Mouse (Mus musculus) cerebellum, adult 2 months (tissue): ENCODE data around the gene Lonp2. TPM values are rescaled to one million over a fixed set of nuclear protein-coding genes. Genes with fewer than 3 reads are reported as not detected.

Experiments used
- DNase-seq, 2 experiments: peaks; one replicate each; pipeline ENCODE4 v3.0.0; 2021
- H3K27ac ChIP-seq: fragments of 200-500 bp; 2 replicates; pipeline ENCODE4 v1.5.1; 2012; ENCODE audit warnings: low read length, control low read depth, inconsistent platforms; ENCODE audit not compliant: insufficient read depth
- H3K27me3 ChIP-seq: fragments of 200-500 bp; 2 replicates; pipeline ENCODE4 v1.6.1; 2012; ENCODE audit warnings: inconsistent platforms, mild to moderate bottlenecking, low read length, moderate library complexity; ENCODE audit not compliant: control insufficient read depth, insufficient read depth
- H3K4me1 ChIP-seq: fragments of 200-500 bp; 2 replicates; pipeline ENCODE4 v1.6.1; 2011; ENCODE audit warnings: low read length; ENCODE audit not compliant: control insufficient read depth, insufficient read depth
- H3K4me3 ChIP-seq: fragments of 200-500 bp; replicated peaks from 2 replicates; pipeline ENCODE3; 2011; ENCODE audit warnings: mild to moderate bottlenecking, low read depth, low read length, control low read depth; ENCODE audit not compliant: insufficient read depth
- CTCF ChIP-seq: fragments of 200-500 bp; IDR thresholded peaks from 2 replicates; pipeline ENCODE4 v1.5.1; 2011; ENCODE audit warnings: low read depth, mild to moderate bottlenecking, control low read depth, low read length, moderate library complexity, borderline replicate concordance; ENCODE audit not compliant: insufficient read depth
- POLR2A ChIP-seq: fragments of 200-500 bp; IDR thresholded peaks from 2 replicates; pipeline ENCODE4 v1.6.1; 2011; ENCODE audit warnings: low read length, control low read depth, borderline replicate concordance; ENCODE audit not compliant: insufficient read depth
- WGBS: fragments of 180-500 bp; shearing (Covaris S2); methylation state at CpG from one replicate; pipeline ENCODE4 v1.1.7; 2018; 5-methylcytosine and 5-hydroxymethylcytosine counted together
- polyA plus RNA-seq: library from polyadenylated mRNA; depleted of rRNA; stranded (reverse); fragments of >200 nt; gene quantifications from 2 replicates; pipeline ENCODE4 v1.2.3, GENCODE M21; 2012

Gene Lonp2
- polyA plus RNA-seq, 1 experiment = 69.5 TPM

GRCm38 (mm10) chr8:86695703-86696102, 71.9 kb downstream of the Lonp2 start:
- Histone ChIP-seq H3K27me3 (no peaks in the 10 kb centered on the region), H3K27ac (no peak overlapping the region), H3K4me1 (peaks cover 5% of the 10 kb centered on the region; the same call in 1 of the 2 replicates), H3K4me3 (no peak overlapping the region)
- 71% methylated on average over 2 of the region's 2 CpGs for WGBS
- no peak for DNase-seq
- TF ChIP-seq POLR2A = no peak
- no peak for TF ChIP-seq CTCF

DNA sequence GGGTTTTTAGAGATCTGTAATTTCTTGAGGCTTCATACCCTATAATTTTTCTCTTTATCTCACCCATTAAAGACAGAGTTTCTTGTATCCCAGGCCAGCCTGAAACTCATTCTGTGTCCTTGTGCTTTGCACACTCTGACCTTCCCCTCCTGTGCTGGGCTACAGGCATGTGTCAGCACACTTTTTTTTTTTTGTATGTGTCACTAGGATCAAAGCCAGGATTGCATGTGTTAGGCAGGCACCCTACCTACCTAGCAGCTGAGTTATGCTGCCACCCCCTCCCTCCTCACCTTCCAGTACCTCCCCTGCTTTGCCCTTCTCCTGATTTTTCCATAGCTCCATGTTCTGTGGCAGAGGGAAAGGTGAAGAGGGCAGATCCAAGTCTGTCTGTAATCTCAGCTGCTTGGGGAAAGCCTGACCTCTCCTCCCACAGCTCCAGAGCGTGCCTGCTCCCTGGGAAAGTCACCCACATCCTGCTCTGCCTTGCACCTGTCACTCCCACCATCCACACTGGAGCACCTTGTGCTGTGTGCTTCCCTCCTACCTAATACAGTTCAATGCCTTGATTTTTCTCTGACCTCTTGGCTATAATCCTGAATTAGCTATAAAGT, 75.1 kb downstream of the Lonp2 start:
- no peaks in the 10 kb centered on the region for H3K27me3 ChIP-seq
- no peak for TF ChIP-seq POLR2A
- TF ChIP-seq CTCF = no peak
- no peak for DNase-seq
- H3K27ac ChIP-seq = no peak overlapping the region
- H3K4me1 ChIP-seq = peaks cover 5% of the 10 kb centered on the region; the same call in 1 of the 2 replicates
- 55% methylated on average over 1 of the region's 1 CpGs for WGBS
- no peak overlapping the region for H3K4me3 ChIP-seq

DNA sequence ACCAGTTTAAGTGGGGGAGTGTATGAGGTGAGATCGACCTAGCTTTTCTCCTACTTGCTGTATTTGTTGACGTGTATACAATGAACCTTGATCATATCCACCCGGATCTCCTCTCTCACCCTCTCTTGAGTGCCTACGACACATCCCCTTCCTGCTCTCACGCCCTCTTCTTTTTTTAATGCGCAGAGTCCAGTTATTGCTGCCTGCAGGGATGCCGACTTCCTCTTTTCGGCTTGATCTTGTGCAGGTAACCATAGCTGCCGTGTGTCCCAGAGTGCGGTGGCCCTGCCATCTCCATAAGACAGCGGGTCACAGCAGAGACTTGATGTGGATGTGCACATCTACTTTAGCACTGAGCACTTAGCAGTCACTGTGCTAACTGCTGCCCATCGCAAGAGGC, 75.6 kb downstream of the Lonp2 start:
- Histone ChIP-seq H3K27me3 (no peaks in the 10 kb centered on the region), H3K27ac (no peak overlapping the region), H3K4me3 (no peak overlapping the region), H3K4me1 (peaks cover 5% of the 10 kb centered on the region; the same call in 1 of the 2 replicates)
- no peak for TF ChIP-seq CTCF
- TF ChIP-seq POLR2A = no peak
- DNase-seq = no peak
- WGBS = 93% methylated on average over 12 of the region's 12 CpGs

GRCm38 (mm10) chr8:86702453-86702852, 78.6 kb downstream of the Lonp2 start:
- no peak overlapping the region for H3K4me3 ChIP-seq
- DNase-seq = no peak
- H3K4me1 ChIP-seq = peaks cover 10% of the 10 kb centered on the region; the same call in 1 of the 2 replicates
- no peak for TF ChIP-seq POLR2A
- 85% methylated on average over 3 of the region's 3 CpGs for WGBS
- H3K27ac ChIP-seq = no peak overlapping the region
- H3K27me3 ChIP-seq = no peaks in the 10 kb centered on the region

DNA sequence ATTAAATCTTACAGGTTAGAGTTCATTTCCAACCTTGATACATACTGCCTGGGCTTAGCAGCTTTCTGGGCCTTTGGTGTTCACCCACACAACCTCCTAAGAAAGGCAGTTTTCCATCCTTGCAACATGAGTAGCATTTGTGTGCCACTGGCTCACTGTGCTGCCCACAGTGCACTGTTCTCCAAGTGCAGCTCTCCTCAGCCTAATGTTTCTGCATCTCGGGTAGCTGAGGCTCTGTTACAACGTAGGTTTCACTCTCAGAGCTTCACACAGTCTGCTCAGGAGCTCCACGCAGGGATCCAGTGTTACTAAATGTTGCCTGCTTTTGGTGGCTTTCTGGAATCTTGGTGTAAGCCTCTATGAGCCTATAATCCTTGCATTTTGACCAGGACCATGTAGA, 81.5 kb downstream of the Lonp2 start:
- WGBS = 84% methylated on average over 3 of the region's 3 CpGs
- no peak overlapping the region for H3K27ac ChIP-seq
- no peaks in the 10 kb centered on the region for H3K27me3 ChIP-seq
- H3K4me3 ChIP-seq = no peak overlapping the region
- no peak for DNase-seq
- TF ChIP-seq CTCF = no peak
- TF ChIP-seq POLR2A = no peak
- peaks cover 9% of the 10 kb centered on the region; the same call in 1 of the 2 replicates for H3K4me1 ChIP-seq

DNA sequence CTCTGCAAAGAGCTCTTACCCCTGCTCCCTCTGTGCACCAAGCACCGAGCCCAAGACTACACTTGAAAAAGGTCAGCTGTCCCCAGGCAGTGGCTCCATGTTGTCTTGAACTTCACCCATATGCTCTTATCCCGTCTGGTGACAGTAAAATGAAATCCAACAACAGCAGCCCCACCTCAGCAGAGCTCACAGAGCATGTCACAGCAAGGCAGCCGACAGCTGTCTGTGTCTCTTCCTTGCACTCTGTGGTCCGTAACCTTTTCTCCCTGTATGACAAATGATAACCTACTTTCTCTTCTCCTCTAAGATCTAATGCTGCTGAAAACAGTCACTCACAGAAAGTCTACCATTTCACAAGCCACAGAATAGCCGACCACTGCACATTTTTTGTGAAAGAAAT, 82.9 kb downstream of the Lonp2 start:
- 65% methylated on average over 5 of the region's 5 CpGs for WGBS
- no peak for DNase-seq
- no peak for TF ChIP-seq POLR2A
- TF ChIP-seq CTCF = no peak
- peaks cover 14% of the 10 kb centered on the region for H3K4me1 ChIP-seq
- no peak overlapping the region for H3K27ac ChIP-seq
- H3K27me3 ChIP-seq = no peaks in the 10 kb centered on the region
- no peak overlapping the region for H3K4me3 ChIP-seq

DNA sequence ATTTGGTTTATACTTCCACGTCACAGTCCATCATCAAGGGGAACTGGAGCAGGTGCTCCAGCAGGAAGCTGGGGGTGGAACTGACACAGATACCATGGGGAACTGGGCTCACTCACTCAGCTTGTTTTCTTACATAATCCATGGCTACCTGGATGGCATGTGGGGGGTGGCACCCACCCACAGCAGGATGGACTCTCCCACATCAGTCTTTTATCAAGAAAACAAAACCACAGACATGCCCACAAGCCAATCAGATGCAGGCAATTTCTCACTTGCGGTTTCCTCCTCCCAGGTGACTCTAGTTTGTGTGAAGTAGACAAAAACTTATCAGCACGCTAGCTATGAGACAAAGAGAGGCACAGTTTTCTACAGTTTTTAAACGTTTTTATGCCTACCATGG, 84.0 kb downstream of the Lonp2 start:
- WGBS = 69% methylated on average over 4 of the region's 4 CpGs

DNA sequence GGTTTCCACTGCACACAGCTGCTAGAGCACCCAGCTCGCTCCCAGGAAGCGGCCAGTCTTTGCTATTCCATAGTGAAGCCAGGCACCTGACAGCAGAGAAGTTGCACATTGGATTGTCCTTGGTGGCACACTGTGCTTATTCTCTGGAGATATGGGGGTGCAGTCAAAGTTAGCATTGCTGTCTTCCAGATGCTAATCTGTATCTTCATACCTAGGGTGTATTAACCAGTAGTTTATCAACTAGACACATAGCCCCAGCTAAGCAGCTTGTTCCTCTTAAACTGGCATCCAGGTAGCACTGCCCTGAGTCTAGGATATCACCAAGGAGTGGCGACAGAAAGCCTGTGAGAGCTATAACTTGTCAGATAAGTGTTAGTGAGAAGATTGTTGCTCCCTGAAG, 88.8 kb downstream of the Lonp2 start:
- H3K27me3 ChIP-seq = no peaks in the 10 kb centered on the region
- H3K27ac ChIP-seq = no peak overlapping the region
- no peak overlapping the region for H3K4me3 ChIP-seq
- DNase-seq = no peak
- WGBS = 85% methylated on average over 3 of the region's 3 CpGs
- peaks cover 23% of the 10 kb centered on the region for H3K4me1 ChIP-seq
- no peak for TF ChIP-seq POLR2A
- TF ChIP-seq CTCF = no peak

More for the DNA sequence above, 84.0 kb downstream of the Lonp2 start:
- Histone ChIP-seq H3K4me1 (peaks cover 17% of the 10 kb centered on the region), H3K27ac (no peak overlapping the region), H3K4me3 (no peak overlapping the region), H3K27me3 (no peaks in the 10 kb centered on the region)
- no peak for DNase-seq
- TF ChIP-seq POLR2A (no peak), CTCF (no peak)
